Mouse (Mus musculus): Measurements from ENCODE around the gene Psme3.
"Not testable (repeated sequence)": the region's sequence is repeated elsewhere in the genome, so short reads cannot be mapped to it uniquely, and the experiment has no call there.

Psme3 gene

DNA sequence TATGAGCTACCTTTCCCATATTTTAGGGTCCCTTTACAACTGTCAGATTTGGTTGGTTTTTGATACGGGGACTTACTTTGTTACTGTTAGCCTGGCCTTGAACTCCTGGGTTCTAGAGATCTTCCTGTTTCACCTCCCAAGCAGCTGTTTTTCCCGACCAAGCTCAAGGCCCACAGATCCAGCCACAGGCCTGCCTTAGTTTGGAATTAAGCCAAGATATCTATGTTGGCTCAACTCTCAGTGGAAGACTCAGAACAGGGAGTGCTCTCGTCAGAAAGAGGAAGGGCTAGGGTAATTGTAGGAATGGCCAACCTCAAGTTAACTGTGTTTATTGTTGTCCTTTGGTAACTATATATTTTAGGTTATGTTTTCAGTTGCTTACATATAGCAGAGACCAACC, 3.9 kb upstream of the Psme3 start:
- no peak for DNase-seq (ENCODE audit: low spot score)

DNA sequence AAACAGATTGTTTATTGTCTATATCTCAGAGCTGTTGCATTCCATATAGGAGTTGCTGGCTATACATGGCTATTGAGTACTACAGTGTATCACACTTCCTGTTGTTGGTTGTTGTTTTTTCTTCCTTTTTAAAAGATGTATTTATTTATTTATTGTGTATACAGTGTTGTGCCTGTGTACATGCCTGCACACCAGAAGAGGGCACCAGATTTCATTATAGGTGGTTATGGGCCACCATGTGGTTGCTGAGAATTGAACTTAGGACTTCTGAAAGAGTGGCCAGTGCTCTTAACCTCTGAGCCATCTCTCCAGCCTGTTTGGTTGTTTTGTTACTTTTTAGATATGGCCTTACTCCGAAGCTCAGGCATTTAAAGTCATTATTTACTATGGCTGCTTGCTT, 1.4 kb upstream of the Psme3 start:
- DNase-seq (ENCODE audit: low spot score) = no peak

DNA sequence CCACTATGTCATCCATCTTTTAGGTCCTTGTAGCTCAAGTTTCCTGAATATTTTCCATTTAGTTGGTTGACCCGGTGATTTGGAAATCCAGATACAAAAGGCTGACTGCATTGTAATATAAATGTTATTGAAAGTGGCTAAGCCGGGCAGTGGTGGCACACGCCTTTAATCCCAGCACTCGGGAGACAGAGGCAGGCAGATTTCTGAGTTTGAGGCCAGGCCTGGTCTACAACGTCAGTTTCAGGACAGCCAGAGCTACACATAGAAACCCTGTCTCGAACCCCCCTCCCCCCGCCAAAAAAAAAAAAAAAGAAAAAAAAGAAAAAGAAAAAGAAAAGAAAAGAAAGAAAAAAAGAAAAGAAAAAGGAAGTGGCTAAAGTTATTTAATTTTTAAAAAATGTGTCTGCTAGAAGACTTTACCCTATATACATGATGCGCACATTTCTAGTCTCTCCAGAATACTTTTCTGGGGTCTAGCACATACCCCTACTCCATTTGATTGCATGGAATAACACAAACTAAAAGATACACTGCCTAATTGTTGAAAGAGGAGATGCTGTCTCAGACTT, 847 bp upstream of the Psme3 start:
- DNase-seq (ENCODE audit: low spot score) = no peak

DNA sequence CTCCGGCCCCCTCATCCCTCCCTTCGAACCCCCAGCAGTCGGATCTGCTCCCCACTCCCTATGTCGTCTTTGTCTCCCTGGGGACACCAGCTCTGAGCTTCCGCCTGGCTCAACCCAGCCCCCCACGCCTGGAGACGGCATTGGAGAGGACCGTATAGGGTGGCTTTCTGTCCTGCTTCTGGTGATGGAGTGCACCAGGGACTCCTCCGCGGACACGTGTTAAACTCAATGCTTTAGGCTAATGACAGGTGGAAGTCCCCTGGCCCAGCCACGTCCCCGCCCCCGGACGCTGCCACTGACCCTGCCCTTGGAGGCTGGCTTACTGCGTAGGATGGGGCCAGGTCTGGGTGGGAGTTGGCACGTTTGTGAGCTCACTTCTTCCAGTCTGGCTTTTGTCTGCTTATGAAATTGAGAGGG, 496 bp downstream of the Psme3 start:
- peak; percentile 54 for DNase-seq (ENCODE audit: low spot score)

DNA sequence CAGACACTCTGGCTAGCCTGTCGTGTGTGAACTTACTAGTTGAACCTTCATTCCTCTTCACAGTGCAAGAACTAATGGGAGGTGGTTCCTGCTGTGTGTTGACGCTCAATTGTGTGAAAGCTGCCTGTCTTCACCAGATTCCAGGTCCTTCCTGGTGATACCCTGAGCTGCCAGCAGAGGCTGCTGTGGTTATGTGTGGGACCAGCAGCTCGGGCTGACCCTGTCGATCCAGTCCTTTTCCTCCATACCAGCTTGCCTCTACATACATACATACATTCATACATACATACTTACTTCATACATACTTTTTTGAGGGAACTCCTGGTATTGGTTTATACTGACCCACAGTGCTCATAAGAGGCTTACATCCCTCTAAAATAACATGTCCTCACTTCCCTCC, 7.6 kb downstream of the Psme3 start:
- no peak for DNase-seq (ENCODE audit: low spot score)

DNA sequence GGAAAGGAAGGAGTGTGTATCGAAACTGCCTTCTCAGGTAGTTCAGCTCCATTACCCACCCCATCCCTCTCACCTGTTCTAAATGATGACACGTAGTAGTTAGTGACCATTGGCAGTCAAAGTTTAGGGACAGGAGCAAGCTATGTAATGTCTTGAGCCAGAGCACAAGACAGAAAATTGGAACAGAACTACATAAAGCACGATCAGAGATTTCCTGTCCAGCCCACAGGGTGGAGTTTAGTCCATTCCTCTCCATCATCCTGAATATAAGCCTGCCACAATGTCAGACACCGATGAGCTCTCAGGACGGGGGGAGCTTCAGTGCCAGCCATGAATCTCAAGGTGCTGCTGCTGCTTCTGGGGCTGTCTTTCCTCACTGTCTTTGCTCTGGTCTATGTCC, 8.8 kb downstream of the Psme3 start, which contains the start of gene Aoc2:
Gene Aoc2, plus strand, starts transcription at position 301 of the 400 bp plus-strand sequence.
- DNase-seq (ENCODE audit: low spot score) = no peak

DNA sequence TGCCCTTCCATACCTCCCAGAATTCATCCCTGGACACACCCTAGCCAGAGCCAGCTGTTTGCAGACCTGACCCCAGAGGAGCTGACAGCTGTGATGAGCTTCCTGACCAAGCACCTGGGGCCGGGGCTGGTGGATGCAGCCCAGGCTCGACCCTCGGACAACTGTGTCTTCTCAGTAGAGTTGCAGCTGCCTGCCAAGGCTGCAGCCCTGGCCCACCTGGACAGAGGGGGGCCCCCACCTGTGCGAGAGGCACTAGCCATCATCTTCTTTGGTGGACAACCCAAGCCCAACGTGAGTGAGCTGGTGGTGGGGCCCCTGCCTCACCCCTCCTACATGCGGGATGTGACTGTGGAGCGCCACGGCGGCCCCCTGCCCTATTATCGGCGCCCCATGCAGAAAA, 9.2 kb downstream of the Psme3 start:
- not testable (repeated sequence) for DNase-seq (ENCODE audit: low spot score)

DNA sequence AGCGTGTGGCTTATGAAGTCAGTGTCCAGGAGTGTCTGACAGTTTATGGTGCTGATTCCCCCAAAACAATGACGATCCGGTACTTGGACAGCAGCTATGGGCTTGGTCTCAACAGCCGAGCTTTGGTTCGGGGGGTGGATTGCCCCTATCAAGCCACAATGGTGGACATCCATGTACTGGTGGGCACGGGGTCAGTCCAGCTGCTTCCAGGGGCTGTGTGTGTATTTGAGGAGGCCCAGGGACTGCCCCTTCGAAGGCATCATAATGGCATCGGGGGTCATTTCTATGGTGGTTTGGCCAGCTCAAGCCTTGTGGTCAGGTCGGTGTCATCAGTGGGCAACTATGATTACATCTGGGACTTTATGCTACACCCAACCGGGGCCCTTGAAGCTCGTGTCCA, 10.1 kb downstream of the Psme3 start:
- no peak for DNase-seq (ENCODE audit: low spot score)

DNA sequence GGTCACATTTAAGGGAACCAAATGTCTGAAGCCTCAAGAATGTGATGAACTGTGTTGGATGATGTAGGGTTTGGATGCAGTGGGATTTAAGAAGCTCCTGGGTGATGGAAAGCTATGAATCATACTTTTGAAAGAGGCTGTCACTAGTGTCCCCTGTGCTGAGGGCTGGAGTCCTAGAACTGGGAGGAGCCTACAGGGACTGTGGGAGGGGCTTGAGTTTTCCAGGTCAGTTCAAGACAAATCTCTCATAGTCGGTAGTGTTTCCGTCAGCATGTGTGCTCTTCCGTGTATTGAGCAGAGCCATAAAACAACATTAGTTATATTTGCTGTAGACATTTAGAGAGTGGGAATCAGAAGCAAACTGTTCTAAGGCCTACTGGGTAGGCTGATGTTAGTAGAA, 11.3 kb downstream of the Psme3 start:
- DNase-seq (ENCODE audit: low spot score) = no peak

DNA sequence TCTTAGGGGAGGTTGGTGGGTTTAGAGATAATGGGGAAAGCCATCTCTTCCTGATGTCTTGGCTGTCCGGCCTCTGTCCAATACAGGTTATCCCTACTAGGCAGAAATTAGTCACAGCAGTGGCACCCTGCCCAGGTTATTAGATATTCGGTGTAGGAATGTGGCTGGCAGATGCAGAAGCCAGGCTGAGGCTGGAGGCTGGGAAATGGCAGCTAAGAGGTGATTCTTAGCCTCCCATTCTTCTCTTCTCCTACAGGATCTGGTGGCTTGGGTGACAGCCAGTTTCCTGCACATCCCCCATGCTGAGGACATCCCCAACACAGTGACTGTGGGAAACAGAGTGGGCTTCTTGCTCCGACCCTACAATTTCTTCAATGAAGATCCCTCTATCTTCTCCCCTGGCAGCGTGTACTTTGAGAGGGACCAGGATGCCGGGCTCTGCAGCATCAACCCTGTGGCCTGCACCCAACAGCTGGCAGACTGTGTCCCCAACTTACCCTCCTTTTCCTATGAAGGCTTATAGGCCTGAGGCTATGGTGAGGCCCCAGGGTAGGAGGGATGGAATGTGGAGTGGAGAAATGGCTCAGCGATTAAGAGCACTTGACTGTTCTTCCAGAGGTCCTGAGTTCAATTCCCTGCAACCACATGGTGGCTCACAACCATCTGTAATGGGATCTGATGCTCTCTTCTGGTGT, 13.1 kb downstream of the Psme3 start:
- DNase-seq (ENCODE audit: low spot score) = no peak

DNA sequence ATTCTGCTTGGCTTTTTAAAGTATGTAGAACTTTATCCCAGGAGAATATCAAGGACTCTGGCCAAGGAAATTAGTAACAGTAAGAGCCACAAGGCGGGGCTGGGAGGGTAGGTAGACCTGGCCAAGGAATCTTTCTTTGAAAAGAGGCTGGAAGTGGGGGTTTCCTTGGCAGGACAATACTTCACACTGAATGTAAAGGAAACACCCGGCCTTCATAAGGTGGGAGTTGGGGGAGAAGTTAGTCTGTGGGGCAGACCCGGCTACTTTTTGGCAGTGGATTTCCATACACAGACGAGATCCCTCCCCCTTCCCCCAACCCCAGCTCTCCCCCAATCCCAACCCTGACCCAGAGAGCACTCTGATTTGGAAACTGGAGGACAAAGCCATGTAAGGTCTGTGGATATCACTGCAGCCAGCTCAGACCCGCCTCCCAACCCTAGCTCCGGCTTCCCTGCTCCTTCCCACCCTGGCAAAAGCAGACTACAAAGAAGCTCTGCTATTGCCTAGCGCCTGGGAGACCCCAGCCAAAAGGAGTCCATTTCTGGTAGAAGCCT, 14.4 kb downstream of the Psme3 start, which contains the start of gene Aoc3:
Gene Aoc3, plus strand, starts transcription at position 235 of the 554 bp plus-strand sequence.
- no peak for DNase-seq (ENCODE audit: low spot score)

DNA sequence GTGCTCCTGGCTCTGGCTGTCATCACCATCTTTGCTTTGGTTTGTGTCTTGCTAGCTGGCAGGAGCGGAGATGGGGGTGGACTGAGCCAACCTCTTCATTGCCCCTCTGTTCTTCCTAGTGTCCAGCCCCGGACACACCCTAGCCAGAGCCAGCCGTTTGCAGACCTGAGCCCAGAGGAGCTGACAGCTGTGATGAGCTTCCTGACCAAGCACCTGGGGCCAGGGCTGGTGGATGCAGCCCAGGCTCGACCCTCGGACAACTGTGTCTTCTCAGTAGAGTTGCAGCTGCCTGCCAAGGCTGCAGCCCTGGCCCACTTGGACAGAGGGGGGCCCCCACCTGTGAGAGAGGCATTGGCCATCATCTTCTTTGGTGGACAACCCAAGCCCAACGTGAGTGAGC, 14.9 kb downstream of the Psme3 start:
- not testable (repeated sequence) for DNase-seq (ENCODE audit: low spot score)

DNA sequence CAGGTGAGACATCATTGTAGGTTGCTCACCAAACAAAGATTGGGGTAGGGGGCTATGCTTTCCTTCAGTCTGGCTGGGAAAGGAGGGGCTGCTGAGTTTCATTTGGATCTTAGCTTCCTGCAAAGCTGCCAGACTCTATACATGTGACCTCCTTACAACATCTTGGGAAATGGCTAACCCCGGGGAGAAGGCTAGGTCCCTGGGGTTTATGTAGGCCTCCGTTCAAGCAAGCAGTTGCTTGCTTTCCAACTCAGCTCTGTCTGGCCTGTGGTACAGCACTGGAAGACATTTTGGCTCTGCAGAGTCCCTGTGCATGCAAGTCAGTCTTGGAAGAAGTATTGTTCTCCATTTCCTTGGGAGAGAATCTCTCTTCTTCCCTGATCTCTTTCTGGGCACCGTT, 16.5 kb downstream of the Psme3 start:
- no peak for DNase-seq (ENCODE audit: low spot score)

DNA sequence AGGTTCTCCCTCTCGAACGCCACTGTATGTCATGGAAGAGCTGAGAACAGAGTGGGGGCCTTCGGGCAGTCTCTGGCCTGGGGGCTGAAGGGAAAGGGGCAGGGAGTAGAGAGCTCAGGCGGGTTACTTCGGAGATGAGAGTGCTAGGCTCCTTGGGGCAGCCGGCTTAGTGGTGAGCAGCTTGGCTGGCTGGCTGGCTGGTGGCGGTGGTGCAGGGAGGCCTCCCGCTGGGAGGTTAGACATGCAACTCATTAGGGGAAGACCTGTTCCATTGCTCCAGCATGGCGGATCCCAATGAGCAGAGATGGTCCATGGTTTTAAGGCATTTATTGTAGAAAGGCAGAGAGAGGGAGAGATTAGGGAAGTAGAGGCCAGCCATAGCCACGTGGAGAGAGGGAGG, 18.0 kb downstream of the Psme3 start:
- no peak for DNase-seq (ENCODE audit: low spot score)

DNA sequence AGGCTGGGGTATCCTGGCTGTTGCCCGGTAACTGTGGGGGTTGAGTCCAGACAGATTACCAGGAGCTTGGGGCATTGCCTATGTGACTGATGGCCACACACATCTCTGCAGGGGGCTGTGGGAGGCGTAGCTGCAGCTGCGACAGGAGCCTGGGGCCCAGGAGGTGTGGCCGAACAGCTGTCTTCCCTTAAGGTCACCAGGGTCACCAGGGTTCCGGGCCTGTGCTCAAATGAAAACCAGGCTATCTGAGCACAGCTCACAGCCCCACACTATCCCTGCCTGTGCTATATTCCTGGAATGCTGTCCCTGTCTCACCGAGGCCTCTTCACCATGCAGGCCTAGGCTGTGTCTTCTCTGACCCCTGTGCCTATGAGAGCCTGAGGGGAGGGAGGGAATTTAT, 18.5 kb downstream of the Psme3 start:
- DNase-seq (ENCODE audit: low spot score) = no peak

DNA sequence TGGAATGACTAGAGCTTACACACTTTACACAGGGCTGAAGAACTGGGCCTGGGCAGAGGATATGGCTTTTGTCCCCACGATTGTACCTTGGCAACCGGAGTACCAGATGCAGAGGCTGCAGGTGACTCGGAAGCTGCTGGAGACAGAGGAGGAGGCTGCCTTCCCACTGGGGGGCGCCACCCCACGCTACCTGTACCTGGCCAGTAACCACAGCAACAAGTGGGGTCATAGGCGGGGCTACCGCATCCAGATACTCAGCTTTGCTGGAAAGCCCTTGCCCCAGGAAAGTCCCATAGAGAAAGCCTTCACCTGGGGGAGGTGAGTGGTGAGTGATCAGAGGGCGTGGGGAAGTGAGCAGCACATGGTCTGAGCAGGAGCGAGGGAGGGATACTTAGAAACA, 19.7 kb downstream of the Psme3 start:
- no peak for DNase-seq (ENCODE audit: low spot score)

DNA sequence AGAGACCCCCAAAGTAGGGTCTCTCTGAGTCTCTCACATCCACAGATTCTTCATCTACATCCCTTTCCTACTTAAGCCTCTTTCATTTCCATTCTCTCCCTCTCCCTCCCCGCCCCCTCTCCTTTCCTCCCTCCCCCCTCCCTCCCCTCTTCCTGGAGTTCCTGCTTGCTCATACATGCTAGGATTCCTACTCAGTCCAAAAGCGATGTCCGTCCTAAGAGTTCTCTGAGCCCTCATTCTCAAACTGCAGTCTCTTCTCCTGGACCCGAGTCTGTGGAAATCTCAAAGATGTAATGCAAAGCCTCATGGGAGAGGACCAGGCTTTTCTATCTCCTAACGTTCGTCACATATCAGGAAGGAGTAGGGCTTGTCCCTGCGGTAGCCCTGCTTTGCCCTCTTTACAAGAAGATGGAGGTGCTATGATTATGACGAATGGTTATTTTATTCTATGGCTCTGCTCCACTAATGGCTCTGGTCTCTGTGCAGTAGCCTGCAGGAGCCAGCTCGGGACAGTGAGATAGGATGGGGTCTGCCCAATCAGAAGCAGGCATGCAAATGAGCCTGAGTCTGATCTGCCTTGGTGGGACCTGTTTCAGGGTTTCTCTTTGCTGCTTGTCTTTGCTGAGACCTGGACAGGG, 22.2 kb downstream of the Psme3 start:
- no peak for DNase-seq (ENCODE audit: low spot score)

DNA sequence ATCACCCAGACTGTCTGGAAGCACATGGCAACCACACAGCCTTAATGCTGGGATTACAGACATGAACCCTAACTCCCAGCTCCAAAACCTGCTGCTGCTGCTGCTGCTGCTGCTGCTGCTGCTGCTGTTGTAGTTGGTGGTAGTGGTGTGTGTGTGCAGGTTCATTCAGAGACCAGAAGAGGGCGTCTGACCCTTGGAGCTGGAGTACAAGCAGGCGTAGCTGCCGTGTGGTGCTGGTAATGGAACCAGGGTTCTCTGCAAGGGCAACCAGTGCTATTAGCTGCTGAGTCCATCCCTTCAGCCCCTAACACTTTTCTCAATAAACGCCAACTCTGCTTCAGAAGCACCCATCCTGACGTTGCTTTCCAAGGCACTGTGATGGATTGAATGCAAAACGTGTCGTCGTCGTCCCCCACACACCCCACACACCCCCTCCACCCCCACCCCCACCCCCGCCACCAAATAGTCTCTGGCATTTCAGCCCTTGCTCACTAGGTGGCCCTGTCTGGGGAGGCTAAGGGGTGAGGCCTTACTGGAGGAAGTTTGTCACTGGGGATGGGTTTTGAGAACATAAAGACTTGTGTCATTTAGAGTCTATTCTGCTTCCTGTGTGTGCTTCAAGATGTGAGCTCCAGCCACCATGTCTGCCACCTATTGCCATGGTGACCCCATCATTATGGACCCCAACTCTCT, 31.2 kb downstream of the Psme3 start:
- no peak for DNase-seq (ENCODE audit: low spot score)

DNA sequence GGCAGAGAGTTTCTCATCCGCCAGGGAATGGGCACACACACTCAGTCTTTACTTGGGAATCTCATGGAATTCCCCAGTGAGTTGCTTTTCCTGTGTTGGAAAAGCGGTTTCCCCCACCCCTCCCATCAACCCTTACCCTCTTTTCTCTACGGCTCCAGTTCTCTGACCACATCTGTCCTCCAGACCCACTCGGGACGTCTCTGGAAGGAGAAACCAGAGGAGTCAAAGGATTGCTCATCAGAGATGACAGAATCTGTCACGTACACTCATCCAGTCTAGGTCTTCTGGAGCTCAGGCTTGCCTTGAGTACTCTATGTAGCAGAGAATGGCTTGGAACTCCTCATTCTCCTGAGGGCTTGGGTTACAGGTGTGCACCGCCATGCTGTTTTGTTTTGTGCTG, 32.8 kb downstream of the Psme3 start:
- DNase-seq (ENCODE audit: low spot score) = no peak

DNA sequence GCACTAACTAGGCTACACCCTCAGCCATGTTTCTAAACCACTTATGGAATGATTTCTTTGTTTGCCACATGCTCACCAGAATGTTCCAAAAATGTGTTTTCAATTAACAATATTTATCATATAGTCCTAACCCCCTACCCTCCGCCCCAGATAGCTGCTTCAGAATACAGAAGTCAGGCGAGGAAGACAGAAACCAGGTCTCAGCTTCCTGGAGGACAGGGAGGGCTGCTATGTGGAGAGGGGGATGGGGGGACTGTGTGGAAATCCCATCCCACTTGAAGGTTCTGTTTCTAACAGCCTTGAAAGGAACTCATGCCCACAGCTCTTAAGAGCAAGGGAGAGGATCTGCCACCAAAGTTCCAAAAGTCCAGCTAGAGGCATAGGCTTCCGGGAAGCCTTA, 33.2 kb downstream of the Psme3 start:
- DNase-seq (ENCODE audit: low spot score) = no peak

DNA sequence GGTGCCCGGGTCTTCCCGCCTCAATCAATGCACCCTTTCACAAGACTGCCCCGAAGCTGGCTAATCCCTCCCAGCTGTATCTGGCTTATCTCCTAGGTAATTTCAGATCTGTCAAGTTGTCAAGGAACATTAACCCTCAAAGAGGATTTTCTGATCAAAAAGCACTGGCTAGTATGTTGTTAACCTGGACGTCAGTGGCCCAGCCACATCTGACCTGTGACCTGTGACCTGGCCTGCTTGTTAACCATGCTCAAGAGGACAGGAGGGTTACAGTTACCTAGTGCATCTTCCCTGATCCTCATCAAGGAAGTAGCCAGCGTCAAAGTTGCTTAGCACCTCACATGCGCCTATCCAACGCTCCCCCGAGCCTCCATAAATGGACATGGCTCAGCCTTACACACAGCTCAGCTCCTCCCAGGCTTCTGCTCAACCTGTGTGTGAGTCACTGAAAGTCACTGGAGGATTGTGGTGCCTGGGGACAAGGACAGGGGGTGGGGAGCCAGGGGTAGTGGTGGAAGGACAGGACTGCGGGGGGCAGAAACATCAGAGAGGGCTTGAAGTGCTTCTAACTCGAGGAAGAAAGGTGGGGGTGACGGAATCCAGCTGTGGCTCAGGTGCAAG, 35.2 kb downstream of the Psme3 start:
- no peak for DNase-seq (ENCODE audit: low spot score)

DNA sequence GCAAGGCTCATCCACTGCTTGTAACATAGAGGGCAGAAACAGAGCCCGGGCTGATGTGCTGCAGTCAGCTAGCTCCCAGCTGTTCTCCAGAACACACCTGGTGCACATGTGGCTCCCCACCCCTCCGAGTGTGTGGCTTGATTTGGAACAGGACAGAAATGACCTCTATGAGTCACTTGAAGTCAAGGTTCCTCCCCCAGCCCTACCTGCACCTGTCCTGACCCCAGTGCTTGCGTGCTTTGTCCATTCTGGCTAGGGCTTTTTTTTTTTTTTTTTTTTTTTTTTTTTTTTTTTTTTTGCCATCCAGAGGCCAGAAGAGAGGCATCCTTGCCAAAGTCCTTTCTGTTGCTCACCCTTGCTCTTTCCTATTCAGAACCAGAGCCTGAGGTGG, 35.7 kb downstream of the Psme3 start:
- no peak for DNase-seq (ENCODE audit: low spot score)
